Mouse (Mus musculus): Measurements from ENCODE around the gene Adgrv1. TPM values are rescaled to one million over a fixed set of nuclear protein-coding genes. Genes with fewer than 3 reads are reported as not detected.

Adgrv1 gene
- polyA plus RNA-seq, 1 experiment from 2014 or later = 0.83 TPM

- H3K4me2 ChIP-seq (replicated peaks) = no peak overlapping the region
- H3K4me3 ChIP-seq (replicated peaks) = no peak overlapping the region
- no peaks in the 10 kb centered on the region for H3K36me3 ChIP-seq
- H3K27me3 ChIP-seq (replicated peaks) = no peaks in the 10 kb centered on the region
- no peak overlapping the region for H3K27ac ChIP-seq
- H3K4me1 ChIP-seq (replicated peaks) = no peaks in the 10 kb centered on the region
- H3K9ac ChIP-seq = no peak overlapping the region
- no peaks in the 10 kb centered on the region for H3K9me3 ChIP-seq
- 86% methylated on average over 7 of the region's 7 CpGs for WGBS
- no peak for ATAC-seq
Measured at GRCm38 (mm10) chr13:81449198-81449597, 183.8 kb downstream of the Adgrv1 start.

DNA sequence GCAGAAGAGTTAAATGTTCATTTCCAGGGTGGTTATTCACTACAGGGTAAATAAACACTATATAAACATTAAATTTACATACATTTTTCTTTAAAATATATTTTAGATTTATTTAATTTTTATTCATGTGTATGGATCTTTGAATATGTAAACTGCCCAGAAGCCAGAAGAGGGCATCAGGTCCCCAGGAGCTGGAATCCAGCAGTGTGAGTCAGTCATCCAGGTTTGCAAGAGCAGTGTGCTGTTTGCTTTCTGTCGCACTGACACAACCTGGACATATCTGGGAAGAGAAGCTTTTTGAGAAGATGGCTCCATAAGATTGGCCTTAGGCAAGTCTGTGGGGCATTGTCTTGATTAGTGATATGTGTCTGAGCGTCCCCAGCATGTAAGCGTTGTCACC lies 191.5 kb downstream of the Adgrv1 start:
- Histone ChIP-seq H3K9me3 (no peaks in the 10 kb centered on the region), H3K4me2 (replicated peaks) (no peak overlapping the region), H3K36me3 (no peaks in the 10 kb centered on the region), H3K27ac (no peak overlapping the region), H3K4me1 (replicated peaks) (no peaks in the 10 kb centered on the region), H3K4me3 (replicated peaks) (no peak overlapping the region), H3K27me3 (replicated peaks) (no peaks in the 10 kb centered on the region), H3K9ac (no peak overlapping the region)
- WGBS = 79% methylated on average over 3 of the region's 3 CpGs
- ATAC-seq = no peak

DNA sequence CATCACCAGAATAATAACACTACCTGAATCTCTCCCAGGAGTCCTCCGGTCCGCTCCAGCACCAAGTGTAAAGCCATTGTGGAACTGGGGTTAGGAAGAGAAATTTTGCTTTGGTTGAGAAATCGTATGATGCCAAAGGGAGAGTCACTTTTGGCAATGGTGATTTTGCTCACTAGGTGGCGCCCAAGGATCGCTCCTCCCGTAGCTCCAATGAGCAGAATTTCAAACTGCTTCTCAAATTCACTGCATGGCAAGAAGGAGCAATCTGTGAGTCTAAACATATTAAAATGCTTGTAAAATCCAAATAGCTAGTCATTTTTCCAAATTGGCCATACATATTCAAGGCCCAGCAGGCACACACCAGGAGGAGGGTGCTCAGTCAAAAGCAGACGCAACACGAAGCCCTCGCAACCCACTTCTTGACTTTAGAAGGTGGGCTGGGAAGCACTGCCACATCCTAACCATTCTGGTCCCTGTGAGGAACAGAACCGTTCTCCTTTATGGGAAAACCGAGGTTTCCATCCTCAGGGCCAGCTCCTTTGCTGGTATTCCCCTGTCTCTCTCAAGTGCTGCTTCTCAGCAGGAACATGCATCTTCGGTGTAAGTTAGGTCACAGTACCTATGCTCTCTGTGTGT lies 193.4 kb downstream of the Adgrv1 start:
- Histone ChIP-seq H3K27ac (no peak overlapping the region), H3K9me3 (no peaks in the 10 kb centered on the region), H3K4me3 (replicated peaks) (no peak overlapping the region), H3K27me3 (replicated peaks) (no peaks in the 10 kb centered on the region), H3K9ac (no peak overlapping the region), H3K4me1 (replicated peaks) (no peaks in the 10 kb centered on the region), H3K4me2 (replicated peaks) (no peak overlapping the region), H3K36me3 (no peaks in the 10 kb centered on the region)
- 48% methylated on average over 12 of the region's 12 CpGs for WGBS
- ATAC-seq = peak; percentile 45; the same call in 1 of the 2 replicates

- H3K4me3 ChIP-seq (replicated peaks) = no peak overlapping the region
- no peaks in the 10 kb centered on the region for H3K27me3 ChIP-seq (replicated peaks)
- ATAC-seq = no peak
- H3K9ac ChIP-seq = no peak overlapping the region
- 63% methylated on average over 8 of the region's 8 CpGs for WGBS
- no peak overlapping the region for H3K27ac ChIP-seq
- no peaks in the 10 kb centered on the region for H3K4me1 ChIP-seq (replicated peaks)
- no peaks in the 10 kb centered on the region for H3K9me3 ChIP-seq
- H3K4me2 ChIP-seq (replicated peaks) = no peak overlapping the region
- H3K36me3 ChIP-seq = no peaks in the 10 kb centered on the region
Measured at GRCm38 (mm10) chr13:81437088-81437487, 195.9 kb downstream of the Adgrv1 start.

DNA sequence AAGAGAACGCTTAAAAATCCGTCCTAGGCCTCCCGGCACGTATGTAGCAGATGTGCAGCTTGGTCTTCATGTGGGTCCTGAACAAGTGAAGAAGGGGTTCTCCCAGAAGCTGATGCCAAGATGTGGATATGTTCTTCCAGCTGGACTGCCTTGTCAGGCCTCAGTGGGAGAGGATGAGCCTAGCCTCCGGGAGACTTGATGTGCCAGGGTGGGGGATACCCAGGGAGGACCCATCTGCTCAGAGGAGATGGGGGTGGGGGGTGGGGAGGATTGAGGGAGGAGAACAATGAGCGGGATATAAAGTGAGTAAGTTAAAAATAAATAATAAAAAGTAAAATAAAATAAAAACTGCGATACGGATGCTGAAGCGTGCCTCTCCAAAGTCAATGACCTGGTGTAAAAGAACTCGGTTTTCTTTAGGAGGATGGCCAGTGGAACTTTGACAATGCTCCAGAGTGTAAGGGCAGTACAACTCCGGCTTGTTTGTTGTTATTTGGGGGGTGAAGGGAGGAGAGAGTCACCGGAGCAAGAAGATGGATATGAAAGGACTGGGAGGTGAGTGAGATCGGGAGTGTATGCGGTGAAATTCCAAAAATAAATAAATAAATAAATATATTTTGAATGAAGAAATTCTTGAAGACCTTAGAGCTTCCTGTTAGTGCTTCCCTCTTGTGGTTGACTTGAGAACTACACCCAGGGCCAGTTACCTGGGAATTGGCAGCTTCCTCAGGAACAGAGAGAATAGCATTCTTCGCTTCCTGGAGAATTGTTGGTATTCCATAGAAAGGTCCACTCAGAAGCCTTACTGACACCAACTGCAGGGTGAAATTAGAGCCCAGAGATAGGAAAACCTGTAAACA lies 205.8 kb downstream of the Adgrv1 start:
- Histone ChIP-seq H3K27me3 (replicated peaks) (no peaks in the 10 kb centered on the region), H3K36me3 (no peaks in the 10 kb centered on the region), H3K27ac (no peak overlapping the region), H3K9ac (no peak overlapping the region), H3K4me1 (replicated peaks) (no peaks in the 10 kb centered on the region), H3K4me2 (replicated peaks) (no peak overlapping the region), H3K9me3 (no peaks in the 10 kb centered on the region), H3K4me3 (replicated peaks) (no peak overlapping the region)
- peak; percentile 10; the same call in 1 of the 2 replicates for ATAC-seq
- 75% methylated on average over 15 of the region's 15 CpGs for WGBS

DNA sequence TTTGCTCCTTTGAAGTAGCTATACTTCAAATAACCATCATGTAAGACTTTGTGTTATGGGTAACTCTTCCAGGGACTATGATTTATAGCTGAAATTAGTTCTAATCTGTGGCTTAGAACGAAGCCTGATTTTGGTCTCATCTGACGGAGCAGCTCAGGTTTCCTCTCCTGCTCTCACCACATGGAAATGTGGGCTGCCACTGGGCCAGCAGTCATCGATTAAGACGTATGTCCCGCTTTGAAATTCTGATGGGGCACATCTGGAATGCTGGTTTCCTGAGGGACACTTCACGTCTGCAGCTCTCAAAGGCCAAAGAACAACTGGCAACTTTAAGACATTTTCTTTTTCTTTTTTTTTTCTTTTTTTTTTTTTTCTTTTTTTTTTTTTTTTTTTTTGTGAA lies 207.8 kb downstream of the Adgrv1 start:
- no peaks in the 10 kb centered on the region for H3K9me3 ChIP-seq
- no peak overlapping the region for H3K27ac ChIP-seq
- H3K4me2 ChIP-seq (replicated peaks) = no peak overlapping the region
- H3K36me3 ChIP-seq = no peaks in the 10 kb centered on the region
- no peak for ATAC-seq
- 76% methylated on average over 6 of the region's 6 CpGs for WGBS
- no peak overlapping the region for H3K4me3 ChIP-seq (replicated peaks)
- H3K9ac ChIP-seq = no peak overlapping the region
- no peaks in the 10 kb centered on the region for H3K27me3 ChIP-seq (replicated peaks)
- H3K4me1 ChIP-seq (replicated peaks) = no peaks in the 10 kb centered on the region

DNA sequence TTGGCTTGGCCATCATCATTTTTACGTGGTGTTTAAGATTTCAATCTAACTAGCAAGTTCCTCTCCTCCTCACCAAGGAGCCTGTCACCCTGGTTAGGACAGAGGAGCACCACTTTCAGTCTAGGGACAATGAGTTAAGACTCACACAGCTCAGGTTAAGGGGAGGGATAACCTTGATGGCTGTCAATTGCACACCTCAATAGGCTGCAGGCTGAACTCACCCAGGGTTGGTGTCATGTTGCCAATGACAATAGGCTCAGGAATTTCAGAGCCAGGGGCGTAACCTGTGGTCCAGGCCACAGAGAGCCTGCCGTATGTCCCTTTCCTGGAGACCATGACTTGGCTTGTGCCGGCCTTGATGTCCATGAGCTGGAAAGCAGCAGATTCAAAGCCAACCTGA lies 209.0 kb downstream of the Adgrv1 start:
- Histone ChIP-seq H3K27me3 (replicated peaks) (no peaks in the 10 kb centered on the region), H3K4me2 (replicated peaks) (no peak overlapping the region), H3K9ac (no peak overlapping the region), H3K4me3 (replicated peaks) (no peak overlapping the region), H3K9me3 (no peaks in the 10 kb centered on the region), H3K36me3 (no peaks in the 10 kb centered on the region), H3K27ac (no peak overlapping the region), H3K4me1 (replicated peaks) (no peaks in the 10 kb centered on the region)
- ATAC-seq = no peak
- 67% methylated on average over 4 of the region's 4 CpGs for WGBS

DNA sequence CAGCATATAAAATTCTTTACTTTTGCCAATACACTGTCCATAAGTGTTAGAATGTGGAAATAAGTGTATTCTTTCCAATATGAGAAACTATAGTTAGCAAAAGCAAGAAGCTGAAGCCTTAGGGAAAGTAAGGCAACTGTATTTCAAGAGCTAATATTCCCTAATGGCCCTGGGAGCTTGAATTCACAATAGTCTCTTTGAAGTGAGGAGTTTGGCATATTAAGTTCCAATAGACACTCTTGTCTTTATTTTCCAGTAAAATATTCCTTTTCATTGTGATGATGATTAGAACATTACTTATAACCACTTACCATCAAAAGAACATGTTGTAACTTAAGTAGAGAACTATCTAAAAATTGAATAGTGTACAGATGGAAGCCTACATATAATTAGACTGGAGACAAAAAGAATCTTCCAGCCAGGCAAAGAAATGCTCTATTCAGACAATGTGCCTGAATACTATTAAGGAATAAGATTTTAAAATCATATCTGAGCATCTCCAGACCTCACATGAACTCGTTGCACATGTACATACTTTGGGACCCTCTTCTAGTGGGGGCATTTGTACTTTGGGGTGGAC lies 225.0 kb downstream of the Adgrv1 start:
- 64% methylated on average over 1 of the region's 1 CpGs for WGBS
- Histone ChIP-seq H3K36me3 (no peaks in the 10 kb centered on the region), H3K4me3 (replicated peaks) (no peak overlapping the region), H3K27me3 (replicated peaks) (no peaks in the 10 kb centered on the region), H3K27ac (no peak overlapping the region), H3K9ac (no peak overlapping the region), H3K9me3 (no peaks in the 10 kb centered on the region), H3K4me2 (replicated peaks) (no peak overlapping the region), H3K4me1 (replicated peaks) (no peaks in the 10 kb centered on the region)
- ATAC-seq = no peak

- Histone ChIP-seq H3K9ac (no peak overlapping the region), H3K4me2 (replicated peaks) (no peak overlapping the region), H3K9me3 (no peaks in the 10 kb centered on the region), H3K27me3 (replicated peaks) (no peaks in the 10 kb centered on the region), H3K36me3 (no peaks in the 10 kb centered on the region), H3K4me1 (replicated peaks) (no peaks in the 10 kb centered on the region), H3K27ac (no peak overlapping the region), H3K4me3 (replicated peaks) (no peak overlapping the region)
- WGBS = 96% methylated on average over 3 of the region's 3 CpGs
- no peak for ATAC-seq
Measured at GRCm38 (mm10) chr13:81402826-81403225, 230.1 kb downstream of the Adgrv1 start.

DNA sequence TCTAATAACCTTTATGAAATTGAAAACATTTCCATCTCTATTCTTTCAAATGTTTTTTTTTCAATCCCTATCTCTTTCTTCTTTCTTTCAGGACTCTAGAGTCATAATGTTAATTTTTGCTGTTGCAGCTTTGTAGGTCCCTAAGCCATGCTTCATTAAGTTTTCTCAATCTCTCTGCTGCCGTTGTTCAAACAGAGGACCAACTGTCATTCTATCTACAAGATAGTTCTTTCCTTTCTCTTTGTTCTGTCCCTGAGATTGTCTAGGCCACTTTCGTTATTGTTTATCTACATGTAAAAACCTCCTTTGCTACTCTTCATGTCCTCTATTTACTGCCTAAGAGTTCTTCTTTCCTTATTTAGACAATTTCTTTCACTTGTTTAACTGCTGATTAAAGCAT lies 230.8 kb downstream of the Adgrv1 start:
- Histone ChIP-seq H3K27ac (no peak overlapping the region), H3K9me3 (no peaks in the 10 kb centered on the region), H3K4me1 (replicated peaks) (no peaks in the 10 kb centered on the region), H3K36me3 (no peaks in the 10 kb centered on the region), H3K4me3 (replicated peaks) (no peak overlapping the region), H3K9ac (no peak overlapping the region), H3K27me3 (replicated peaks) (no peaks in the 10 kb centered on the region), H3K4me2 (replicated peaks) (no peak overlapping the region)
- WGBS = 68% methylated on average over 2 of the region's 2 CpGs
- ATAC-seq = no peak

DNA sequence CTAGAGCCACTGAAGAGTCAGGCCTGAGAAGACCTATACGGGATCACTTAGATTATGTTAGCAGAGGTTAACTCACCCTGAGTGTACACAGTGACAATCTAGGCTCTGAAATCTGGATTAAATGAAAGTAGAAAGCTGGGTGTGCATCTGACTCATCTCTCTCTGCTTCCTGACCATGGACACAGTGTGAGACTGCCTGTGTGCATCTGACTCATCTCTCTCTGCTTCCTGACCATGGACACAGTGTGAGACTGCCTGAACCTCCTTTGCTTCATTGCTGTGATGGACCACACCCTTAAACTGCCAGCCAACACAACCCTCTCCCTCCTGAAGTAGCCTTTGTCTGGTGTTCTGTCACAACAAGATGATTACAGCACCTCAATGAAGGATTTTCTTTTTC lies 231.2 kb downstream of the Adgrv1 start:
- 86% methylated on average over 1 of the region's 1 CpGs for WGBS
- no peak for ATAC-seq
- H3K9ac ChIP-seq = no peak overlapping the region
- H3K27ac ChIP-seq = no peak overlapping the region
- no peaks in the 10 kb centered on the region for H3K9me3 ChIP-seq
- H3K4me2 ChIP-seq (replicated peaks) = no peak overlapping the region
- H3K36me3 ChIP-seq = no peaks in the 10 kb centered on the region
- H3K4me1 ChIP-seq (replicated peaks) = no peaks in the 10 kb centered on the region
- no peak overlapping the region for H3K4me3 ChIP-seq (replicated peaks)
- no peaks in the 10 kb centered on the region for H3K27me3 ChIP-seq (replicated peaks)

DNA sequence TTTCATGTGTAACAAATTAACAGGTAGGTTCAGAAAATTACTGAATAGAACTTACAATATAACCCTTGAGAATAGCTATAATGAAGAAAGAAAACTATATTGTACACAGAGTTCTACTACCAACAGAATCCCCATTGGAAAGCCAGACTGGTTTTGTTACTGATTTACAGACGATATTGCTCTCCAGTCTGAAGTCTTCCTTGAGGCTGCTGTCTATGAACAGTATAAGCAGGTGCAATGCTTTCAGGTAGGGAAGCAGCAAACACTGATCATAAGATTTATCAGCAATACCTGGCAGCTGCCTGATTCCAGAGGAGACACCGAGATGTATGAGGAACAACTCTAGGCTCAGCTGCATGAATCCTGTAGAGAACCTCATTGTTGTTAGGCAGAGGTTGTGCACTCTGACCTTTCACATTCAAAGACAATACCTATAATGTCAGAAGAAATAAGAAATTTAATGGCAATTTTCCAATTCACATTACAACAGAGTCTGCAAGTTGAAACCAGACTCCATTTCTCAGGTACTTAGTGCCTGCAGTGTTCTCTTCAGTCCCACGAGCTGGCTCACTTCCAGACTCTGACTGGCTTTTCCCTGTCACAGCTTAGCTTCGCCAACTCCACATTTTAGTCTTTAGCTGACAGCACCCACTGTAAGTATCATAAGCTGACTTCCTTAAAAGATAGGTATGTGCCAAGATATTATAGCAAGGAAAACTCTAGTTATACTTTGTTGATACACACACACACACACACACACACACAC lies 247.2 kb downstream of the Adgrv1 start:
- Histone ChIP-seq H3K4me3 (replicated peaks) (no peak overlapping the region), H3K4me2 (replicated peaks) (no peak overlapping the region), H3K36me3 (no peaks in the 10 kb centered on the region), H3K9ac (no peak overlapping the region), H3K27me3 (replicated peaks) (no peaks in the 10 kb centered on the region), H3K9me3 (no peaks in the 10 kb centered on the region), H3K27ac (peak overlapping the region; percentile 56), H3K4me1 (replicated peaks) (no peaks in the 10 kb centered on the region)
- 51% methylated on average over 4 of the region's 4 CpGs for WGBS
- peak; percentile 96 for ATAC-seq

All from intestine, embryonic 15.5 days (tissue).